Mouse (Mus musculus): ENCODE data around the gene Sh3d19.
A peak's percentile ranks its signal among the peaks of the same experiment; 100 is the strongest.
"Not testable (repeated sequence)": the region's sequence is repeated elsewhere in the genome, so short reads cannot be mapped to it uniquely, and the experiment has no call there.

Gene Sh3d19

DNA sequence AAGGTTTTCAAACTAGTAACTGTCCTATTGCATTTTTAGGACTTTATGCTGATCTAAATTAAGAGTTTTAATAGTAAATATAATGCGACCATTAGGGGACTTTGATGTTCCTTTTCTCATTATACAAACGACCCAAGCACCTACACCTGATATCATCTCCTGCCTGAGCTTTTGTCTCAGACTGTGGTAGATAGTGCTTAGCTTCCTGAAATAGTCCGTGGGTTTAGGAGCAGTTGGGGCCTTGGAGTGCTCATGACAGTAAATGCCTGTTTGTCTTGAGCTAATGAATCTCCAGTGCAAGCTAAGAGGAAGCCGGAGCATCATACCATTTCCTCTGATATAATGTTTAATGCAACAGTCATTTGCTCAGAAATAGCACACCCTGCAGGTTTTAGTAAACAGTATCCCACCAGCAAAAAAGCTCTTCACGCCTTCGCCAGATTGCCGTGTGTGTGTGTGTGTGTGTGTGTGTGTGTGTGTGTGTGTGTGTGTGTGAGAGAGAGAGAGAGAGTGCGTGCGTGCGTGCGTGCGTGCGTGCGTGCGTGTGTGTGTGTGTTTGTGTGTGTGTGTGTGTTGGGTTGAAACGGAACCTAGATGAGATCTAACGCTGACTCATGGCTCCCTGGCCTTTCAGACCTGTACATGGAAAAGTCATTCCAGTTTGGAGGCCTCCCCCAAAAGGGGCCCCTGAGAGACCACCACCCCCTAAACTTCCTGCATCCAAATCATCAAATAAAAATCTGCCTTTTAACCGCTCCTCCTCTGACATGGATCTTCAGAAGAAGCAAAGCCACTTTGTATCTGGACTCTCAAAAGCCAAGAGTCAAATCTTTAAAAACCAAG, 132.8 kb downstream of the Sh3d19 start:
- DNase-seq, result no peak

GRCm38 (mm10) chr3:86104433-86104832, 133.5 kb downstream of the Sh3d19 start:
- DNase-seq, result not testable (repeated sequence)

- no peak for DNase-seq
Measured at GRCm38 (mm10) chr3:86104909-86105308, 134.0 kb downstream of the Sh3d19 start.

DNA sequence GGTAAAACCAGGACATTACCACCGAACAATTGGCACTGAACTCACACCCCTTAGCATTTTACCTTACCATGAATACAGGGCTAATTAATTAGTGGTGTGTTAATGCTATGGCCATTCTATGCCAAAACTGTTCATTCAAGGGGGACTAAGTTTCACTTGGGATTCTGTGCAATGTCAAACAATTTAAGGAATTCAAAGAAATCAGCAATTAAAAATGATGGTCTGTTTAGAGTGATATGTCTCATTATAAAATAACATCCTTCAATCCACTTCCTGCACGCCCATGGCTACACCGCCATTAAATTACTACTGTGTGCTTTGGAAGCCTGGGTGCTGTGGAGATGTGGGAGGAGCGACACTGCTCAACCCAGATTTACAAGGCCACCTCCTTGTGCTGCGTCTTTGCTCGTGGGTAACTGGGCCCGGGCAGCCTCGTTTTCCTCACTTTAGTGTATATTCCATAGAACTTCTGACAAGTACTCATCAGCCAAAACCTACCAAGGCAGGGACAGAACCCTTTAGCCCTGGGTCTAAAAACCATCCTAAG, 135.2 kb downstream of the Sh3d19 start:
- DNase-seq, result no peak

- DNase-seq, result no peak
Measured at GRCm38 (mm10) chr3:86107637-86108539, 137.0 kb downstream of the Sh3d19 start.

GRCm38 (mm10) chr3:86108576-86108975, 137.7 kb downstream of the Sh3d19 start:
- DNase-seq, result no peak

GRCm38 (mm10) chr3:86109099-86109498, 138.2 kb downstream of the Sh3d19 start:
- DNase-seq, result no peak

- peak; percentile 64 to 69 for DNase-seq
Measured at GRCm38 (mm10) chr3:86110077-86110476, 139.2 kb downstream of the Sh3d19 start.

- no peak for DNase-seq
Measured at GRCm38 (mm10) chr3:86112766-86113165, 141.9 kb downstream of the Sh3d19 start.

DNA sequence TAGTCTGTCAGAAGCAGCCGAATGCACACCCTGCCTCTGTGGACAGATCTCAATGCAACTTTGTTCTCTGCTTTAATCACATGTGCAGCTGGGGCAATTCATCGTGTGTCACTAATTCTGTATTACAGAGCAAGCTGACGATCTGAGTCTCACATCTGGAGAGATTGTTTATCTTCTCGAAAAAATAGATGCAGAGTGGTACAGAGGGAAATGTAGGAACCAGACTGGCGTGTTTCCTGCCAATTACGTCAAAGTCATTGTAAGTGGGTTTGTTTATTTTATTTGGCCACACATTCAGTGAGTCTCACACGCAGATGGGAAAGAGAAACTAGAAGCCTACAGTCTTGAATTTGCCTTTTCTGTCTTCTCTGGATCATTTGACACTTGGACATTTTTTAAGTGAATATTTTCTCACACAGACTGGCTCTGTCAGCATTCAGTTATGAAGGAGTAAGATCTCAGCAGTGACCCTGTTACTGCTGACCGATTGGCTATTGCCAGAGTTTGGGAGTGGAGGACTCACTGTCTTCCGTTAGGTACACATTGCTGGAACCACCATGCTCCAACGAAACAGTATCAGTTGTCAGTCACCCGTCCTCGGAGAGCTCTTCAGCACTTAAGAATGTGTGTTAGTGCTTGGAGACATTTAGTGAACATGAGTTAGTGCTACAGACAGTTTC, 143.9 kb downstream of the Sh3d19 start:
- peak; percentile 25 to 66 for DNase-seq

- DNase-seq, result no peak
Measured at GRCm38 (mm10) chr3:86116951-86117350, 146.0 kb downstream of the Sh3d19 start.

DNA sequence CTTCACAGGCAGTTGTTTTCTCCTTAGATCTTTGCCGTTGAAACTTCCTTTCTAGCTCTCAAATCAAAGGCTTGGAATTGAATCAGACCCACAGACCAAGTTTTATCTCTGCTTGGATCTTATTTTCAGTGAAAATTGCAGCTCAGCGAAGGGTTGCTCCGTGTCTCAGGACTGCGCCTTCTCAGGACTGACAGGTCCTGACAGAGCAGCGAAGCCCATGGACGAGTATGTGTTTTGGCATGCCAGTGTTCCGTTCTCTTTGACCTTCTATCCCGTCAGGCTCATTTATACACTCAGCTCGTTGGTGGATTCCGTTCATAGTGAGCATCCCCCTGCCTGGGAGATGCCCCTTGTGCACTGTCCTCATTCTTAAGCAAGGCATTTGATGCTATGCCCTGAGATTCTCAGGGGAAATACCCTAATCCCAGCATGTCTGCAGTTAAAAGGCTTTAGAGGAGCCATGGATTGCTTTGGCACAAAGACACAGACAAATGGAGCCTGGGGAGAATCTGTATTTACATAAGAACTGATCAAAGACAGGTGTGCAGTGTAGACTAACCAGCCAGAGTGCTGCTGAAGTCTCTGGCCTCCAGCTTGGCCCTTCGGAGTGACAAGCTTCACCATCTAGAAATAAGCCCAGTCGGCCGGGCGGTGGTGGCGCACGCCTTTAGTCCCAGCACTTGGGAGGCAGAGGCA, 148.5 kb downstream of the Sh3d19 start:
- DNase-seq, result no peak

GRCm38 (mm10) chr3:86122156-86122555, 151.2 kb downstream of the Sh3d19 start:
- no peak for DNase-seq

DNA sequence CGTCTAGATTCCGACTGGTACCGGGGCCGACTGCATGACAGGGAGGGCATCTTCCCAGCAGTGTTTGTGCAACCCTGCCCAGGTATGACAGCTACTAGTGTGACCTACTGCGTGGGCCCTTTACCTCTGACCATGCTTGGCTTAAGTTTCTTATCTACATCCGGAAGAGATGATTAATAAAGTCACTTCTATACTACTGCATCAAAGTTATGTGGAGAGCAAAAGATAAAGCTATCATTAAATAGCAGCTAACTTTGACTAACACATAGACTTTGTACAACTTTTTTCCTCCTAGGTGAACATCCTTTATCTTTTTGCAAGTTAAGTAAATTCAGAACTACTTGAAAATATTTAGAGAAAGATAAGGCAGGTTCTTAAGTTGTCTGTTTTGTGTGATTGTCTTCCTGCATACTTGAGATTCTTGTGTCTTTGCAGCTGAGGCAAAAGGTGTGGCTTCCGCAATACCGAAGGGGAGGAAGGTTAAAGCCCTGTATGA, 152.4 kb downstream of the Sh3d19 start:
- no peak for DNase-seq

DNA sequence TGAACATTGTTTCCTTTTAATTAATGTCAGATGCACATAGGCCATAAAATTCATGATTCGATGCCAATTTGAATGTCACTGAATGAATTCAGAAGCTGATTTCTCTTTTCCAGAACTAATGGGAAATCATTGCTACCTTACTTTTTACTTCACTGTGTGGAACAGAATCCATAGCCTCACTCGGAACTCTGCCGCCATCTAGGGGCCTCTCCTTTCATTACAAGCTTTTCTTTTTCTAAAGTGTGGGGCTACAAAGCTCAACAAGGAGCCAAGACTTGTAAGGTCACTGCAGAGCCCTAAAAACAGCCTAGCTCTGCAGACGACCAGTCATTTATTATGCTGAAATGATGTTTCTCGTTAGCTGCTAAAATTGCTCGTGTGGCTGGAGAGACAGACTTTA, 158.8 kb downstream of the Sh3d19 start:
- DNase-seq, result peak; percentile 23 to 52

DNA sequence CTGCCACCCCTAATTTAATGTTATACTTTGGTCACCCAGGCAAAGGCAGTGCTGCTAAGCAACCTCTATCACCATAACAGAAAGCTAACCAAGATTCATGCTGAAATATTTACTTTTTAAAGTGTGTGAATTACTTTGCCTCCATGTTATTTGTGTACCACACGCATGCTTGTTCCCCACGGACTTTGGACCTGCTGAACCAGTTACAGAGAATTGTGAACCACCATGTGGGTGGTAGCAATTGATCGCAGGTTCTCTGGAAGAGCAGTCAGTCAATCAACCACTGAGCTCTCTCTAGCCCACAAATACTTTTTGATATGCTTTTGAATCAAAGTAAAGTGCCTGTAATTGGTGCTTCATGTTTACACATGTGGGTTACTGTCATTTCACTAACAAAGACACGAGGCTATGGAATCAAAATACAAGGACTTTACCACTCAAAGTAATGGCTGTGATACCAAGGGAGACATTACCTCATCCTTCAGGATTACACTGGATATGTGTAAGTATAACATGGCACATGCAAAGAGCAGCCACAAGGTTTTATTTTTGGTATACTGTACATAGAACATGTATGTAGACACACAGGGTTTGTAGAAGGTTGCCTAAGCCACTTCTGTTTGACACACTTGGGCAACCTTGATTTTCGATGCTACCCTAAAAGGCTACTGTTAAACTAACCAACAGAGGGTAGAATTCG, 164.2 kb downstream of the Sh3d19 start:
- DNase-seq, result no peak

- no peak for DNase-seq
Measured at GRCm38 (mm10) chr3:86135886-86136563, 165.1 kb downstream of the Sh3d19 start.

GRCm38 (mm10) chr3:86136936-86137574, 166.1 kb downstream of the Sh3d19 start:
- DNase-seq, result no peak

GRCm38 (mm10) chr3:86139660-86140059, 168.8 kb downstream of the Sh3d19 start:
- DNase-seq, result no peak

DNA sequence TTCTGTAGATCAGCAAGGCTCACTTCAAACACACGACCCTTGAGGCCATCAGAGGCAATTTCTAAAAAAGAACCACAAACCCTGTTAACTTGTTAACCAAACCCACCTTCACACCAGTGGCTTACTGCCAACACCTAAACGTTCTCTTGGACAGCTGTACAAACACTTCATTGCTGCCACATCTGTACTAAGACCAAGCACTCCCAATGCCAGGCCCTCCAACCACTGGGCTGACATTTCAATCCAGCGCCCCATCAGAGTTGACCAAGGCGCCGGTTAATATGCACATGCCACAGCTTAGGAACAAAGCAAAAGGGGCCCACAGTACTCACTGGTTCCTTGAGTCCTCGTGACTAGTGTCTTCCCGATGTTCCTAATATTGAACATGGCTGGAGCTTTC, 170.5 kb downstream of the Sh3d19 start:
- DNase-seq, result peak; percentile 9

Data from lung, adult 18-20 months (tissue).